Mouse (Mus musculus) C3H10T1/2 (cell line): ENCODE data around the gene Acin1. TPM values are rescaled to one million over a fixed set of nuclear protein-coding genes. Genes with fewer than 3 reads are reported as not detected.

Experiments
- polyA plus RNA-seq, 2 experiments: library from polyadenylated mRNA; unstranded; fragments of >200 nt; fragmentation: generic; extraction: Trizol; gene quantifications; one replicate each; pipeline ENCODE4 v1.2.1; 2012; ENCODE audit warnings: missing spikeins in 2 of 2

The Acin1 gene
- polyA plus RNA-seq: 10 to 100 TPM; 31.4 to 94.4 TPM

GRCm38 (mm10) chr14:54686522-54687143 lies at the start of gene Acin1:
Gene Acin1 (minus strand): TSS chr14:54686931.

GRCm38 (mm10) chr14:54712074-54712473 lies 25.3 kb upstream of the Acin1 start, which contains the start of gene Cebpe:
Gene Cebpe (minus strand): TSS chr14:54712174.

GRCm38 (mm10) chr14:54698733-54699132 lies 12.0 kb upstream of the Acin1 start, which contains the start of gene Gm29776:
Gene Gm29776 (minus strand): TSS chr14:54698833.

GRCm38 (mm10) chr14:54686063-54686521 lies 639 bp downstream of the Acin1 start, which contains the start of gene 1700123O20Rik:
Gene 1700123O20Rik (plus strand): TSS chr14:54686216.

GRCm38 (mm10) chr14:54641305-54641969 lies 45.3 kb downstream of the Acin1 start, which contains the start of gene Cdh24:
Gene Cdh24 (minus strand): TSS chr14:54641364.

GRCm38 (mm10) chr14:54640946-54641304 lies 45.8 kb downstream of the Acin1 start, which contains the start of gene Gm17606:
Gene Gm17606 (plus strand): TSS chr14:54640952.

GRCm38 (mm10) chr14:54621133-54621532 lies 65.6 kb downstream of the Acin1 start, which contains the start of gene Psmb11:
Gene Psmb11 (plus strand): TSS chr14:54621433.

GRCm38 (mm10) chr14:54617897-54618365 lies 68.8 kb downstream of the Acin1 start, which contains the start of gene Psmb5:
Gene Psmb5 (minus strand): TSS chr14:54618022.

GRCm38 (mm10) chr14:54605752-54606321 lies 80.9 kb downstream of the Acin1 start, which contains the start of gene 4931414P19Rik:
Gene 4931414P19Rik (minus strand): TSS chr14:54605993.

Other genes with a start within 250 kb of the Acin1 start
- gene Lrp10, start 222.8 kb downstream of the Acin1 start, polyA plus RNA-seq: 10 to 100 TPM; 33.4 to 60.8 TPM
- under 1 TPM in 1 of 2 experiments, not detected in 1; 0.18 TPM for gene Rem2, start 210.8 kb downstream of the Acin1 start, polyA plus RNA-seq
- gene Prmt5, start 169.4 kb downstream of the Acin1 start, polyA plus RNA-seq: 10 to 100 TPM; 35.7 to 56.0 TPM
- gene Haus4, start 132.3 kb downstream of the Acin1 start, polyA plus RNA-seq: 10 to 100 TPM; 27.7 to 29.6 TPM
- gene Ajuba, start 109.4 kb downstream of the Acin1 start, polyA plus RNA-seq: 10 to 100 TPM; 13.2 to 19.5 TPM
- gene 4931414P19Rik, start 80.9 kb downstream of the Acin1 start, polyA plus RNA-seq: 1 to 10 TPM; 1.4 to 8.7 TPM
- gene Psmb5, start 68.9 kb downstream of the Acin1 start, polyA plus RNA-seq: 100 to 1,000 TPM; 235 to 495 TPM
- under 1 TPM; 0.02 TPM for gene Psmb11, start 65.5 kb downstream of the Acin1 start, polyA plus RNA-seq
- not detected for gene Gm17606, start 46.0 kb downstream of the Acin1 start, polyA plus RNA-seq
- 1 to 10 TPM in 1 of 2 experiments, under 1 TPM in 1; 0.97 to 2.1 TPM for gene Cdh24, start 45.6 kb downstream of the Acin1 start, polyA plus RNA-seq
- 10 to 100 TPM in 1 of 2 experiments, 1 to 10 TPM in 1; 7.4 to 30.1 TPM for gene 1700123O20Rik, start 715 bp downstream of the Acin1 start, polyA plus RNA-seq
- under 1 TPM in 1 of 2 experiments, not detected in 1; 0.06 TPM for gene Gm29776, start 11.9 kb upstream of the Acin1 start, polyA plus RNA-seq
- not detected for gene Cebpe, start 25.2 kb upstream of the Acin1 start, polyA plus RNA-seq
- gene Slc7a8, start 95.0 kb upstream of the Acin1 start, polyA plus RNA-seq: under 1 TPM in 1 of 2 experiments, not detected in 1; 0.01 TPM
- not detected for gene Rnf212b, start 127.2 kb upstream of the Acin1 start, polyA plus RNA-seq
- 1 to 10 TPM in 1 of 2 experiments, under 1 TPM in 1; 0.33 to 2.6 TPM for gene Homez, start 184.0 kb upstream of the Acin1 start, polyA plus RNA-seq
- under 1 TPM; 0.53 to 0.73 TPM for gene Ppp1r3e, start 190.6 kb upstream of the Acin1 start, polyA plus RNA-seq
- 10 to 100 TPM in 1 of 2 experiments, 1 to 10 TPM in 1; 2.4 to 13.8 TPM for gene Bcl2l2, start 196.4 kb upstream of the Acin1 start, polyA plus RNA-seq
- gene Gm20521, start 196.5 kb upstream of the Acin1 start, polyA plus RNA-seq: 1 to 10 TPM in 1 of 2 experiments, under 1 TPM in 1; 0.08 to 1.2 TPM
- gene Pabpn1, start 205.6 kb upstream of the Acin1 start, polyA plus RNA-seq: 100 to 1,000 TPM in 1 of 2 experiments, 10 to 100 TPM in 1; 99.1 to 108 TPM
- under 1 TPM; 0.01 to 0.37 TPM for gene Slc22a17, start 226.2 kb upstream of the Acin1 start, polyA plus RNA-seq
- gene Efs, start 239.2 kb upstream of the Acin1 start, polyA plus RNA-seq: under 1 TPM in 1 of 2 experiments, not detected in 1; 0.05 TPM
- not detected for gene Il25, start 245.8 kb upstream of the Acin1 start, polyA plus RNA-seq
- not detected for gene Cmtm5, start 249.3 kb upstream of the Acin1 start, polyA plus RNA-seq